Mouse (Mus musculus) left cerebral cortex, postnatal 4 days (tissue): ENCODE results near the gene Slc35f4. TPM values are rescaled to one million over a fixed set of nuclear protein-coding genes. Genes with fewer than 3 reads are reported as not detected.

Source experiments
- DNase-seq: peaks from one replicate; pipeline ENCODE4 v3.0.0-alpha.2; 2022
- intact Hi-C: fragments of 180-260 bp; cut with DNase I; formaldehyde crosslinking; loops from one replicate; pipeline ENCODE4 v1.15.1; 2025
- total RNA-seq, 2 experiments: library from RNA; stranded (reverse); gene quantifications; 2 replicates each; pipeline ENCODE4 v1.2.3; 2021

Slc35f4 gene
- total RNA-seq, 2 experiments from 2014 or later = 19.2 to 20.0 TPM

DNA sequence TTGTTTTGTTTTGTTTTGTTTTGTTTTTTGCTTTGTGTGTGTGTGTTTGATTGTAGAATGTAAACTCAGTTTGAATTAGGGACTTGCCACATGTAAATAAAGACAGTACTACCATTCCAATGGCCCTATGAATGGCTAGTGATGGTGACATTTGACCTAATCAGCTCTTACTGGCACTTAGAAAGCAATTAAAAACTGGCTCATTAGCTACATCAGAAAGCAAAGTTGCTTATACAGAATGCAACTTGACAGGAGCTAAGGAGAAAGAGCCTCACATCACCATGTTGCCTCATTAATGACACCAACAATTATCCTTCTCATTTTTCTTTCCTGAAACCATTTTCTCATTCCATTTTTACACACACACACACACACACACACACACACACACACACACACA is 170.3 kb downstream of the Slc35f4 start:
- DNase-seq = no peak
- intact Hi-C loops = no loop called here

DNA sequence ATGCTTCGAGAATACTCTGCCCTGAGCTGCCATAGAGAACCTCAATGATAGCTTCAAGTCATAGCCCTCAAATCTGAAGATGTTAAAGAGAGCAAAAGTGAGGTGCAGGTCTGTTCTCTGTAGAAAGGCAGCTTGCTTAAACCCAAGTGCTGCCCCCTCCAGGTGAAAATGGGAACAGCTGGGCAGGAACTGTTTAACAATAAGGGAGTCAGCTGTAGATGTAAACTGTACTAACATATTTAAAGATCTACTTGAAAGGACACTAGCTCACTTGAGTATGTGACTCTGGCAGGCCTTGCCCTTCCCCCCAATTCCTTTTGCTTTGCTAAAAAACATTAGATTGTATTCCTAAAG is 177.0 kb downstream of the Slc35f4 start:
- intact Hi-C loops = no loop called here
- peak; percentile 69 for DNase-seq

DNA sequence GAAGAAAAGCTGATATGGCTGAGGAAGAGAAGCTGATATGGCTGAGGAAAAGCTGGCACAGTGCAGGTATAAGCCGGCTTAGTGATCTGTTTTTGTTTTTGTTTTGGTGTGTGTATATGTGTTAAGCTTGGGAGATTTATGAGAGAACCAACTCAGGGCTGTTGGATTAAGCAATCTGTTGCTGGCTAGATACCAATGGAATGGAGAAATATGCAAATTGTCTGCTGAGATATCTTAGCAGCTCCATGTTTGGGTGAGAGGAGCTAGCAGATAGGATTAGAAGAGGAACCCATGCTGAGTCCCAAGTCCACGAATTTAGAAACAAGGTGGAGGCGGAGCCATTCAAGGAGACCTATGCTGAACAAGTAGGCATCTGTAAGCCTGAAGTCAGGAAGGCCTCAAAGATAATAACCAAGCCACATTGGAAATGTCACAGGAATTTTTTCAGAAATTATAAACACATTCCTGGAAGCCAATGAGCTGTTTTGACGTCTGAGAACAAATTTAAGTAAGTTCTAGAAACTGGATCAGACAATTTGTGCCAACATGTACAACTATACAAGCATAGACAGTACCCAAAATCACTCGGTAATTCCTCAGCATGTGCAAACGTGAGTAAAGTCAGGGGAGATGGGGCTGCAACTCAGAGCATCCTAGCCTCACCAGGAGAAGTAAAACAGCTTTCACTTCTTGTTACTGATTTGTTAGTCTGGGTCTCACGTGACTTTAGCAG is 177.5 kb downstream of the Slc35f4 start:
- DNase-seq = no peak
- intact Hi-C loops = no loop called here

DNA sequence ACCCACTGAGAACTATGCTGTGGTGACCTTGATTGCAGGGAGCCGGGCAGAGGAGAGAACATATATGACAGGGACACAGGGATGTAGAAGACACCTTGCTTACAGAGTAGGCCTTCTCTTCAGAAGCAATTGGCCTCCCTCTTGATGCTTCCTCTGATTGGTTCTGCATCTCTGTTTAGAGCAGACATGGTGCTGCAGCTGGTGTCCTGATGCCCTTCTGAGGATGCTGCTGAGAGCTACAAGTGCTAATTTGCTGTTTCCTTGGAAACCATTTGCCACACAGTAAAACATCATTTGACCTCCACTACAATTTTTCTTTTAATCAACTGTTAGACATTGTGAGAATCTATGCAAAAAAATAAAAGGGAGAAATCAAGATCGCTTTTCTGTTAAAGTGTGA is 180.0 kb downstream of the Slc35f4 start:
- intact Hi-C loops = no loop called here

DNA sequence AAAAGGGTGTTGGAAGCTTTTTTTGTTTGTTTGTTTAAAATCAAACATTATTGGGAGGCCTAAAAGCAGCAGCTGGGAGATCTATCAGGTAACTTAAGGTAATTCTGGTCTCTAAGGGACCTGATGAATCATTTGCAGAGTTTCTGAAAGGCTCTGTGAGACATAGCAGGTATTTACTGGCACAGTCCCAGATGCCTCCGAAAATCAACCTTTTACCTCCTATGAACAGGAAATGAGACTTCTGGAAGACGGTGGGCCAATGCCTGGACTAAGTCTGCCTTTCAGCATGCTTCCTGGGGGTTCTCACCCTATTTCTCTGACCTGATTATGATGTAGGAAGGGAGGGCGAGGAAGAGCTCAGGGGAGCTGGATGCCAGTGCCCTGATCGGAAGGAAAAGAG is 188.8 kb downstream of the Slc35f4 start:
- no peak for DNase-seq
- intact Hi-C loops = no loop called here

More for the DNA sequence above, 180.0 kb downstream of the Slc35f4 start:
- DNase-seq = no peak

DNA sequence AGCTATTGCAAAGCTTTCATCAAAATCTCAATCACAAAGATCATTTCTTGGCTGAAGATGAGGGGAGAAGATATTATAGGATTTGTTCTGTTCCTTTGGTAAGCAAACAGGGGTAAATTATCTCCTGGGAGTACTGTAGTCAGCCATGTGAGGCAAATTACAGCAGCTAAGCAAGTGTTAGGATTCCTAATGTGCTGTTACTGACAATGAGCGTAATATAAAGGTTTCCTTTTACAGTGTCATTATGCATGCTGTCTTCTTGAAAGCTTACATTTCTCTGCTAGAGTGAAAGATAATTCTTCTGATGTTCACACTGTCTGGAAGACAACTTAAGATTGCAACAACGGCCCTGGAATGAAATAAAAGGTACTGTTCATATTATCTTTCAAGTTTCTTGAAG is 192.0 kb downstream of the Slc35f4 start:
- intact Hi-C loops = no loop called here
- DNase-seq = no peak

DNA sequence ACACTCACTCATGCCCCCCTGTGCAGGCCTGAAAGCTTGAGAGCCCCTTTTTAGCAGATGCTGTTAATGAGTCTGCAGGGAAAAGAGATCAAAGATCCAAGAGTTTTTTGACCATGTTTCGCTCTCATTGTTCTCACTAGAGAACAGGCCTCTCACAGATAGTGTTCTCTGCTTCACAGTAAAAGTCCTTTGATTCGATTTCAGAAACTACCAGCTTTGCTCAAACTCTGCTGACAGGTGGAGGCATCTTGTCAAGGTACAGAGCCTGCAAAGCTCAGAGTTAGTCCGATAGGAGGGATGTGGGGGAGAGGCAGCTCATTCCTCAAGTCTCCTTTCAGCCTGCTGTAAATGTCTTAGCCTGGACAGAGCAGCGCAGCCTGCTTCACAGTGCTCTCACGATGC is 209.4 kb downstream of the Slc35f4 start:
- intact Hi-C loops = no loop called here
- no peak for DNase-seq

DNA sequence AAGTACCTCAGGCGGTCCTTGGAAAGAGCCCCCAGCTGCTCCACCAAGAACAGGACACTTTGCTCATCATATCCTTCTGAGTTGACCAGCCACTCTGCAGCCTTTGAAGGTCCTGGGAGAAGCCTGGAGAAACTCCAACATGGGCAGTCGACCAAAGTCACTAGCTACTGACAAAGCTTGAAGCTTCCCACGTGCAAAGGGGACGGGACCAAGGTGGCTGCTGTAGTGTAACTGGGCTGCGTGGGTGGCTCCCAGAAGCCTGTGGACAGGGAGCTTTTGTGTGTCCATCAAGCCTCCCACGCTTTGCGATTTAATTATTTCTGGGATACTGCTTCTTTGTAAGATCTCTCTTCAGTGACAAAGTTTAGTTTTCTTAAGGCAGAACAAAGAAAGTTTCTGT is 211.9 kb downstream of the Slc35f4 start:
- intact Hi-C loops = no loop called here
- DNase-seq = peak; percentile 59

DNA sequence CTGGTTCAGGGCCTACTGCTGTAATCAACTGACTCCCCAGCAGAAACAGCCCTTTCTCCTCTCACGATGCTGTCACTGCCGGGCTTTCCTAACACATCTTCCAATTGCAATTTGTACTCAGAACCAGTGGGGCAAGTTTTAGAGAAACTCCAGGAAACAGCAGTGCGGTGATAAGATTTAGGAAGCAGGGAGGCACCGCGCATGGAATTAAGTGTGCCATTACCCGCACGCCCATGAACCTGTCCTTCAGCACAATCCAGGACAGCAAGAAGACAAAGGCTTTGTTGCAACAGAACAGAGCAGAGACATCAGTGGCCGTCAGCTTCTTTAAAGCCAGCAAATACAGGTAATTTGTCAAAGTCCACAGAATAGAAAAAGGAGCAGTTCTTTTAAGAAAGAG is 212.5 kb downstream of the Slc35f4 start:
- intact Hi-C loops = no loop called here
- DNase-seq = no peak

DNA sequence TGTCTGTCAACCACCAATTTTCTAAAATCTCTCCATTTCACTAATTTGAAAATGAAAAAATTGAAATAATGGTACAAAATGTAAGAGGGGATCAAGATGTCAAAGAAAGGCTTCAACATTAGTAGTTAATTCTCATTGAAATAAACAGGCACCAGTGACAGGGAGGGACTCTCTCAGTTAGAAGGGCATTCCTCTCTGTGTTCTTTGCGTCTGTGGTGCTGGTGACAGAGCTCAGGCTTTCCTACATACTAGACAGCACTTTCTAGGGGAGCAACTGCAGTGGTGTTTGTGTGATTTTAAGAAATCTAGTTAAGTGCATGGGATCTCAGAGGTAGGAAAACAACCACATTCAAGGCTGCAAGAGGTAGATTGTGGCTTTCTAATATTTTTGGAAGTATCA is 214.3 kb downstream of the Slc35f4 start:
- intact Hi-C loops = no loop called here
- DNase-seq = no peak

DNA sequence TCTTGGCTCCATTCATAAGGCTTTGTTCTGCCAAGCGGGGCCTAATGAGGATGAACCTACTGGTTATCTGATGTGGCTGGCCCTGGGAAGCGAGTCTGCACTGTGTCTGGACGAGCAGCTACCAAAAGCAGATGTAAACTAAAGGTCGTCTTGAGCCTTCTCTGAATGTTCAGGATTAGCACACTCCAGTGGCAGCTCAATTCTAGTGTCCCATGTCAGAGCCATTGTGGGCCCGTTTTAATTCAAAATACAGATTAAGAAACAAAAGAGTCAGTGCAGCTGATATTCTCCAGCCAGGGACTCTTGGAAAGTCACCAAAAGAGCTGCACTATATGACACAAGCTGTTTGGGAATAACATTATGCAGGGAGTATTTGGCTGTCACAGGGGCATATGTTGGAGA is 214.8 kb downstream of the Slc35f4 start:
- intact Hi-C loops = no loop called here
- peak; percentile 43 for DNase-seq

DNA sequence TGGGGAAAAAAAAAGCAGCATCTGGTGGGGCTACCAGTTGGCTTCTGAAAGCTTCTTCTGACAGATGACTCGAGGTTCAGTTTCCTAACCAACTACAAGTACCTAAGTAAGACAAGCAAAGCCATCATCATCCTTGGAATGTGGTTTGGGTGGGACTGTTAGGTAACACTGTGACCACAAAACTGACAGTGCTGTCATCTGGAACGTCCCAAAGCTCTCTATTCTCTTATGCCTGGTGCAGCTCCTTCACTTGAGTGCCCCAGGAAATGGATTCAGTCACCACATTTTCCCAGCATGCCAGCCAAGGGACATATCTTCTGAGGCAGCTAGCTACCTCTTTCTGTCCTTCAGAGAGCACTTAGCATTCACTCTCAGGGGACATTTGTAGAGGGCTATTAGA is 216.2 kb downstream of the Slc35f4 start:
- DNase-seq = no peak
- intact Hi-C loops = no loop called here

DNA sequence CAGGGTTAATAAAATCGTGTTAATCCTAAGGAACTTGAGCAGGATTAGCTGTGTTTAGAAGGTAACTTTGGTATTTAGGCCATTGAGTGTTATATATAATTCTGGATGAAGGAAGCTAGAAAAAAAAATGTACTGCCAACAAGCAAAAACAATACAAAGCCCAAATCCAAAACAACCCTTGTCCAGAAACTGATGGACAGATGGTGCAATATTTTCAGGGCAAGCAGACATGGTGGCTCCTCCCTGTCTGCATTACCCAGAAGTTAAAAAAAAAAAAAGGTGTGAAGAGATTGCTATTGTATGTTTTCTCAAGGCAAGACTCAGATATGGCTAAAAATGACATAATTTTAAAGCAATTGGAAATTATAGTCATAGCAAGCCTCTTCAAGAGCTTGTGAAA is 217.3 kb downstream of the Slc35f4 start:
- intact Hi-C loops = no loop called here

DNA sequence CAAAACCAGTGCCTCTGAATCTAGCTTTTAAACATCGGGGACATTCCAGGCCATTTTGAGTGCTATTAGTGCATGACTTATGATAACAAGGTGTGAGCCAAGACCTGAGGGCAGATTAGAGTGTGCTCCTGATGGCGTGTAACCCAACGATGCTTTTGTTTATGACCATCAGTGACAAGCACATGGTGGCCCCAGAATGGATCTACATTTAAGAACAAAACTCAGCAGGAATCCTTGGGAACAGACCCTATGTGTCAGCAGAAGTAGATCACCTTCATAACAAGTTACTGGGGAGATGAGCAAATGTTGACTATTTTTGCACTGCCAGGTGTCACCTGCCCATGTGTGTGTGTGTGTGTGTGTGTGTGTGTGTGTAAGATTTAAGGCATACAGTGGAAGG is 218.0 kb downstream of the Slc35f4 start:
- DNase-seq = no peak
- intact Hi-C loops = no loop called here

More for the DNA sequence above, 217.3 kb downstream of the Slc35f4 start:
- DNase-seq = no peak

DNA sequence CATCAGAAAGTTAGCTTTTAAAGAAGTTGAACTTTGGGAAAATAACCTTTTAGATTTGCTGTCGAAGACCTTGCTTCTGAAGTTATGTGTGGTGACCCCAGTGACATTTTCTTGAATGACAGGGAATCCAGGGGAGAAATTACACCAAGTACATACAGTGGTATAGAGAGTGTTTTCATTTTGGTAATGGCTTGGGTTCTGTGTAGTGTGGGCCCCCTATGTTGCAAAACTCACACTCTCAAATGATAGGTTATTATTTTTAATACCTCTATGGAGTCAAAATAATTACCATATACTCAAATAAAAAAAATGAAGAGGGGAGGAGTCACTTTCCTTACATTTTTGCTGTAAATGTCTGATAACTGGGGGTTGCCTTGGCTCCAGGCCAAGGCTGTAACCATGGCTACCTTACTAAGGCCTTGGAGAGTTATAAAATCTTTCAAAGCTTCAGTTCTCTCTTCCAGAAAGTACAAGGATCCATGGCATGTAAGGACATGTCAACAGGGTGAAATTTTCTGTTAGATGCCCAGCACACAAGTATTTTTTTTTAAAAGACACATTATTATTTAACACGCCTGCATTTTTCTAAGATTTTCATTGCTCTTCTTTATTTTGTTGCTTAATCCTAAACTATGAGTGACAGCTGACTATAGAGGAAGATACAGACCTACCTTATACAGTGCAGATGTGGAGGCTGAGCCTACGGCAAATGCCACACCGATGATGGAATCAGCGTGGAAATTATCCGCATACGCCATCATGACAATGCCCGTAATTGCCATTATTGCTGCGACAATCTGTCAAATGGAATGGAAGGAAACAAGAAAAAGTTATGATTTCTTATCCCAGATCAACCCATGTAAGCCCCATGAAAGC is 220.1 kb downstream of the Slc35f4 start:
- no peak for DNase-seq
- intact Hi-C loops = no loop called here

DNA sequence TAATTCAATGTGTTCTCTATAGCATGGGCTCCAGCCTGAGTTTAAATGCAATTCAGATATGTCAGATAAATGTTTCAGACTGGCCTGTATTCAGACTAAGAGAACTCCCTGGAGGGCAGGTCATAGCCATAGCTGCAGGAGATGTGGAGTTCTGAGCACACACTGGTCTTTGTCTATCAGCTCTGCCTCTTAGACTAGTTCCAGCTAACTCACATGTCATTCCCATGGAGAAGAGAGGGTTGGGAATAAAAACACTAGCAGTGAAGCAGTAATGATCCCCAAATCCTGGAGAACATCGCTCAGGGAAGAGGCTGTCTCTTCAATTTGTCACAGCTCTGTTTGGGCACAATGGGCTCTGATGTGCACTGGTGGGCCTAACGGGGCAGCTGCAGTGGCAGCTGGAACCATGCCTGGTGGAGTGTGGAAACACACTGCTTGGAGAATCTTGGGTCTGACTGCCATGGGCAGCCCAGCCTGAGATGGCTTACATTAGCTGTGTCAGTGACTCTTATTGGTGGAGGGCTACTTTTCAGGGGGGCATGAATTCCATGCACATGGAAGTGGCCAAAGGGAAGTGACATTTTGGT is 223.5 kb downstream of the Slc35f4 start:
- intact Hi-C loops = no loop called here
- peak; percentile 89 for DNase-seq

DNA sequence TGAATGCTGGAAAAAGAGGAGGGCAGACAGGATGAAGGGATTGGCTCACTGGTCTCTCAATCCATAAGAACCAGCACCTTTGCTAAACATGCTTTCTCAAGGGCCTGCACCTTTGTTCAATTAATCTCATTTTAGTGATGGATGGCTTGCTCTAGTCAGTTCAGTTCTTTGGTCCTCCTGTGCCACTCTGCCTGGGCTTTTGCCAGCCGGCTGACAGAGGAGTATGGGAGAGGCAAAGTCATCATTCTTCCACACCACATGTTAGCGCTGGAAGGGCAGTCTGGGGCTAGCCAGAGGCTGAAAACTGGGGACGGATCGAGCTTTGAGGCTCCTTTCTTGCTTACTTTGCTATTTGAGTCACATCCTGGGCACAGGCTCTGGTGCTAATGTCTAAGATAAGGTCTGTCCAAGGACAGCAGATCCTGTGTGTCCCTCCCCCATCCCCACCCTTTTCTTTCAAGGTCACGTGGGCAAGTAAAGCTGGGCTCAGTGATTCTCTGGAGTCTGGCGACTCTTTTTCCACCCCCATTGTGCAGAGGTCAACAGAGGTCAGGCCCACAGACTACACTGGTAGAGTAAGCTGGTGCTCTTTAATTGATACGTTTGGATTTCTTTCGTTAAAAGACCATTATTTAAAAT is 224.7 kb downstream of the Slc35f4 start:
- intact Hi-C loops = no loop called here
- DNase-seq = peak; percentile 25

DNA sequence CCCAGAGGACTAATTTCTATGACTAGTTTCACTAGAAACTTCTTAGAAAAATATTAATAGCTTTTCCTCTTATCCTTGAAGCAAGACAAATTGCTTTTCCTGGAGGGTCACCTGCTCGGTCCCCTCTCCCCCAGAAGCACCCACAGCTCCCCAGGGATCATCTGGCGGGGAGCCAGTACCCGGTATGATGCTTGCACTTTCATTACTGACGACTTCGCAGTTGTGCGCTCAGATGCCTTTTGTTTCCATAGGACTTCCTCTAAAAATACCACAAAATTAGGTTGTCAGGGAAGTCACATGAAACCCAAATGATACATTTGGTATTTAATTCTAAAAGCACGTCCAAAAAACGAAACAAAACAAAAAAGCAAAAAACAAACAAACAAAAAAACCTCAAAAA is 225.5 kb downstream of the Slc35f4 start:
- intact Hi-C loops = no loop called here
- DNase-seq = peak; percentile 21

DNA sequence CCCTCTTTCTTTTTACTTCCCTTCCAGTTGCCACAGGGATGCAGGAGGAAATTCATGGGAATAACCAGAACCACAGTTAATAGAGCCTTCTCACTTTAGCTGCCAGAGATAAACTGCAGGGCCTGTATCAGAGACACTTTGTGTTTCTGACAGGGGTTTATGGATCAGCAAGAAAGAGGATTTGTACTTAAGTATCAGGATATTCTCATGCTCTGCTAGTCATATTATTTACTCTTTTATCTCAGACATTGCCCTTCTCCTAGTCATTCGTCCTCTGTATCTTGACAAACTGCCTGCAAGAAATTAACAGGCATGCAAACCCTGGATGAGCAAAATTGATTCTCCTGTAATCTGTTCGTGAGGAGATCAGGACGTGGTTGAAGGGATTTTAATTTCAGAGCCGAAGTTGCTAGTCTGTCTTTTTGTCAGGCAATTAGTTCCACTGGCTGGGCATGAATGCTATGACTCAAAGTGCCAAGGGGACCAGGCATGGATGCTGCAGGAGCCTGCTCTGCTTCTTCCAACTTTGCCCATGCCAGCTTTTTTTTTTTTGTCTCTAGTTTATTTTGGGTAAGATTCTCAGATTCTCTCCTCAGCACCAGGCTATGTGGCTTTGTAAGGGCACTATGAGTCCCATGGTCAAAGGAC is 231.9 kb downstream of the Slc35f4 start:
- peak; percentile 64 for DNase-seq
- intact Hi-C loops = no loop called here

DNA sequence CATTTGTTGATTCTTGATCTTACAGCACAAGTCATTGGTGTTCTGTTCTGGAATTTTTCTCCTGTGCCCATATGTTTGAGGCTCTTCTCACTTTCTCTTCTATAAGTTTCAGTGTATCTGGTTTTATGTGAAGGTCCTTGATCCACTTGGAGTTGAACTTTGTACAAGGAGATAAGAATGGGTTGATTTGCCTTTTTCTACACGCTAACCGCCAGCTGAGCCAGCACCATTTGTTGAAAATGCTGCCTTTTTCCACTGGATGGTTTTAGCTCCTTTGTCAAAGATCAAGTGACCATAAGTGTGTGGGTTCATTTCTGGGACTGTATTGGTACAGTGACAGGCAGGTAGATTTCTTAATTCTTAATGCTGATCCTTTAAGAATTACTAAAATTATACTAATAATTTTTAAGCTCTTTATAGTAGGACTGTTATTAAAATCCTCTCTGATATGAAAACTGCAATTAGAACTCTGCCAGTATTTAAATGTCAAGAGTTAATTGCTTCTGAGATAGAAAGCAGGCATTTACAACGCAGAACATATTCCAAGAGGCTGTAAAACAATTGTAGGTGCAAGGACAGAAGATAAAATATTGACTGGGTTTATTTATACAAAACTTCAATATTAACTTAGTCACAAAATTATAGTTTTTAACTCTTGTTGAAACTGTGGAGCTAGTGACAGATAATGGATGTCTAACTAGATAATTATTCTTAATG is 235.7 kb downstream of the Slc35f4 start:
- intact Hi-C loops = no loop called here
- no peak for DNase-seq
